Mouse (Mus musculus) lung, postnatal 0 days (tissue): Measurements from ENCODE around the gene Spata13.

Source experiments
- CTCF ChIP-seq: IDR thresholded peaks from 2 replicates; pipeline ENCODE4 v1.5.1; 2016; ENCODE audit warnings: antibody characterized with exemption, mild to moderate bottlenecking
- EP300 ChIP-seq: IDR thresholded peaks from 2 replicates; pipeline ENCODE4 v1.6.1; 2016; ENCODE audit warnings: antibody characterized with exemption, mild to moderate bottlenecking, control low read depth

GRCm38 (mm10) chr14:60605564-60605963 is 28.2 kb upstream of the Spata13 start:
- TF ChIP-seq CTCF (no peak), EP300 (no peak)
